Mouse (Mus musculus) mature B cell (primary cell): Measurements from ENCODE around the gene Serpind1.

ENCODE experiments used
- in situ Hi-C: fragments of 300-500 bp; cut with MboI; formaldehyde crosslinking; loops from 2 replicates; pipeline ENCODE4 v1.14.3; 2019

The Serpind1 gene

GRCm38 (mm10) chr16:17346766-17347165 lies 15.6 kb downstream of the Serpind1 start:
- in situ Hi-C loops: no loop called here

- in situ Hi-C loops: no loop called here
These were observed 24.9 kb downstream of the Serpind1 start for GRCm38 (mm10) chr16:17356031-17356430.

- in situ Hi-C loops: no loop called here
These were observed 27.6 kb downstream of the Serpind1 start for GRCm38 (mm10) chr16:17358787-17359186.

- in situ Hi-C loops: no loop called here
These were observed 51.1 kb downstream of the Serpind1 start for GRCm38 (mm10) chr16:17382306-17382705.

- in situ Hi-C loops: no loop called here
These were observed 52.6 kb downstream of the Serpind1 start for GRCm38 (mm10) chr16:17383594-17384326.

- in situ Hi-C loops: no loop called here
These were observed 61.6 kb downstream of the Serpind1 start for GRCm38 (mm10) chr16:17392784-17393183.
